Mouse (Mus musculus): Measurements from ENCODE around the gene Rai14. TPM values are rescaled to one million over a fixed set of nuclear protein-coding genes. Genes with fewer than 3 reads are reported as not detected.

Gene Rai14
- total RNA-seq, 2 experiments from 2014 or later = 3.0 to 4.6 TPM

DNA sequence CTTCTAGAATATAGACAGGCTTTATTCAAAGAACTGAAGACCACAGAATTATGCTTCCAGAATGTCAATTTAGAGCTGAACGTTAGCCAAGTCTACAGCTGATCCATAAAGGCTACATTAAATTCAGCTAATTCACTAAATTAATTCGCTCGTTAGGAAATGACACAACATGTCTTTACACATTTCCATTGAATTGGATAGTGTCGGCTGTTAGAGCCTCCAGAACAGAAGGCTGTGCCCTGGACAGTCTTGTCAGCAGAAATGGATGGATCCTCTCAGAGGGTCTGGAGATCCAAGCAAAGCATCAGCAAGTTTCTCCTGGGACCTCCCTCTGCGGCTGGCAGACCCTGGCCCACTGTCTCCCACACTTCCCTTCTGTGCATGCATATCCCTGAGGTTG, 58.3 kb downstream of the Rai14 start:
- intact Hi-C loops (cut with DNase I) = no loop called here
- no peak for DNase-seq

GRCm38 (mm10) chr15:10655151-10655905, 59.1 kb downstream of the Rai14 start:
- DNase-seq = no peak
- intact Hi-C loops (cut with DNase I) = no loop called here

GRCm38 (mm10) chr15:10654696-10655095, 59.7 kb downstream of the Rai14 start:
- intact Hi-C loops (cut with DNase I) = no loop called here
- no peak for DNase-seq

DNA sequence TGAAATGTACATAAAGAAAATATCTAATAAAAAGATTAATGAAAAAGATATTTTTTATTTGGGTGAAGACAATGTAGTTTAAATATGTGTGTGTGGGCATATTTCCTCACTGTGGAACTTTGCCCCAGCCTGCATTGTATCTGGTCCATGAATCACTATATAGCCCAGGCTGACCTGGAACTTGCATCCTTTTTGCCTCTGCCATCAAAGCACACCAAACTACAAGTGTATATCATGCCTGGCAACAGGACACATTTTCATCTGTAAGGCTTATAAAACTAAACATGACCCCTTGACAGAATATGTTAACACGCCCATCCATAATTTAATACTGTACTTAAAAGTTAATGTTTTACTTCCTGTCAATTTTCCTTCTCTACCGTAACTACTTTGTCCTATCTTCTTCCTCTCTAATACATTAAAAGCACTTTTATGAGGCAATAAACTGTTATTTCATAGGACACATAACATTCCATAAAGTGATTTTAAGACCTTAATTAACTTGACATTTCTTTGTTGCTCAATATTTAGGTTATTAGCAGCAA, 61.4 kb downstream of the Rai14 start:
- no peak for DNase-seq
- intact Hi-C loops (cut with DNase I) = no loop called here

- peak; percentile 9 to 17 for DNase-seq
- intact Hi-C loops (cut with DNase I) = no loop called here
These were observed 65.9 kb downstream of the Rai14 start for GRCm38 (mm10) chr15:10648372-10649109.

DNA sequence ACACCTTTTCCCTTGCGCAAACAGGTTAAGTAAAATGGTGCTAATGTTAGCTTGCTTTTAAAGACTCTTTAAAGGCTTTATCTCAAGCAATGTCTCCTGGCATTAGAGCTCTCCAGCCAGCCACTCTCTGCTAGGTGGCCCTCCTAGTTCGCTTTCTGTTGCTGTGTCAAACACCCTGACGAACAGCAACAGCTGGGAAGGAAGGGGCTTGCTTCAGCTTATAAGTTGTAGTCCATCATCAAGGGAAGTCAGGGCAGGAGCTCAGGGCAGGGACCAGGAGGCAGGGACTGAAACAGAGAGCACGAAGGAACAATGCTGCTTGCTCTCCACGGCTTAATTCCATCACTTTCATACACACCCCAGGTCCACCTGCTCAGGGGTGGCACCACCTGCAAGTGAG, 68.1 kb downstream of the Rai14 start:
- intact Hi-C loops (cut with DNase I) = no loop called here
- no peak for DNase-seq

DNA sequence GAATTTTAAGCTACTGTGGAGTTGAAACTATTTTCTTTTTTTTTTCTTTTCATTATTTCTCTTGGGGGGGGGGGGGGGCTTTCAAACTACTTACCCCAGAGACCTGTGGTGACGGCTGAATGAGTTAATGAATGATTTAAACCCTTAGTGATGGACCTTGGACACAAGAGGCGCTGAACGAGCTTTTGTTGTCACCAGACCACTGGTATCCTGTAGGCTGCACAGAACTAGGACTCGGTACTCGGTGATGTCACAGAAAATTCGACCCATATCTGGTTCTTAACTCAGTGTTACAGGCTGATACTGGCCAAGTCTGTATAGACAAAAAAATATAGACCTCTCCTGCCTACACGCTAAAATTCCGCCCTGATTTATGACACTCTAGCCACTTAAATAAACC, 69.3 kb downstream of the Rai14 start:
- no peak for DNase-seq
- intact Hi-C loops (cut with DNase I) = no loop called here

GRCm38 (mm10) chr15:10643819-10644218, 70.6 kb downstream of the Rai14 start:
- intact Hi-C loops (cut with DNase I) = no loop called here
- no peak for DNase-seq

DNA sequence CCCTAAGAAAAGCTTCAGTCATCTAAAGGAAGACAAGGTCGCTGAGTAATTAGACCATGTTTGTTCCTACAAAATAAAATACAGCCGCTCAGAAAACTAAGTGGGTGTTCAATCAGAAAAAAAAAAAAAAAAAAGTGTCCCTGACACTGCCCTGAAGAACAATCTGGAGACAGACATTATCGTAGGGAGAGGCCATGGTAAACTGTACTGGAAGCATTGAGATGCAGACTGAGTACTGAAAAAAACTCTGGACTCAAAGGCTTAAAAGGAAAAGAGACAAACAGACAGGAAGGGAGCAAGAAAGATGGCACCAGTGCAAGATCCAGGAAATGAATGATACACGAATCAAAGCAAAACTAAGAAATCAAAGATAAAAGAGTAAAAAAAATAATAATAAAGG, 71.2 kb downstream of the Rai14 start:
- intact Hi-C loops (cut with DNase I) = no loop called here

GRCm38 (mm10) chr15:10642419-10642818, 72.0 kb downstream of the Rai14 start:
- DNase-seq = no peak
- intact Hi-C loops (cut with DNase I) = no loop called here

More for the DNA sequence above, 71.2 kb downstream of the Rai14 start:
- DNase-seq = no peak

- intact Hi-C loops (cut with DNase I) = no loop called here
- DNase-seq = no peak
These were observed 73.7 kb downstream of the Rai14 start for GRCm38 (mm10) chr15:10640721-10641120.

DNA sequence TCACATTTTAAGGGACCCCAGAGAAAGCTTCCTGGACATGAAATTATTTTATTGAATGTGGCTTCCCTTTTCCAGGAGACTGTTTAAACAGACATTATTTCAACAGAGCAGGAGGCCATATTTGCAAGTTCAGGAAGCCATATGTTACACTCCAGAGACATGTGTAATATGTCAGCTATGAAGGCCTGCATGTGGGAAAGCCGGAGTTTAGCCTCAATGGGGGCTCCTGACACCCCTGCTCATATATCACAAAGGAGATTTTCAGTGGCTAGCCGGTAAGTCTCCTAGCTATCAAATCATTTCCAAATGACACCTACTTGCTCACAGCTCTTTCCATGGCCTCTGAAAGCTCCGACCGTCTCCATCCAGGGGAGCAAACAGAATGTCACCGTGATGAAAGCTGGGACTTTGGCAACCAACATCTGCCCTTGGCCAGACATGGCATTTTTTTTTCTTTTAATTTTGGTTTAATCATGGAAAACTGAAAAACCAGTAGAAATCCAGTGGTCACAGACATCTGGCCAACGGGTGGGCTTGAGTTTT, 77.1 kb downstream of the Rai14 start:
- no peak for DNase-seq
- intact Hi-C loops (cut with DNase I) = no loop called here

GRCm38 (mm10) chr15:10636844-10637243, 77.6 kb downstream of the Rai14 start:
- DNase-seq = no peak
- intact Hi-C loops (cut with DNase I) = no loop called here

- intact Hi-C loops (cut with DNase I) = no loop called here
These were observed 79.3 kb downstream of the Rai14 start for GRCm38 (mm10) chr15:10635121-10635520.

GRCm38 (mm10) chr15:10634176-10634575, 80.2 kb downstream of the Rai14 start:
- no peak for DNase-seq
- intact Hi-C loops (cut with DNase I) = no loop called here

More at GRCm38 (mm10) chr15:10635121-10635520, 79.3 kb downstream of the Rai14 start:
- no peak for DNase-seq

DNA sequence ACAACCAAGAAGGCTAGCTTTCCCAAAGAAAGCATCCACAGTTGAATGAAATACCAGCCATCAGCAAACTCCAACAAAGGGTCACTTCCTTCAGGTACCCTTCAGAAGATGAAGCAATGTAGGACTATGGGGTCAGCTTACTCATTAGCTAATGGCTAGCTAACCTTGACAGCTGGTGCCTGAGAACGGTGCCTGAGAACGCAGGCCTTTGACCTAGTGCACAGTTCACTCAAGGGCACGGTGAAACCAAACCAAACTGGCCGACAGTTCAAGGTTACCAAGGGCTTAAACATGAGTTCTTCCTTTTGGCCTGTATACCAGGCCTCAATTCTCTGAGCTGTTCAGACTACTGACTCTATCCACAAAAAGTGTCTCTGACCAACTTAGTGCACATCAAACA, 81.0 kb downstream of the Rai14 start:
- intact Hi-C loops (cut with DNase I) = no loop called here
- no peak for DNase-seq

- no peak for DNase-seq
- intact Hi-C loops (cut with DNase I) = no loop called here
These were observed 81.8 kb downstream of the Rai14 start for GRCm38 (mm10) chr15:10632581-10632980.

DNA sequence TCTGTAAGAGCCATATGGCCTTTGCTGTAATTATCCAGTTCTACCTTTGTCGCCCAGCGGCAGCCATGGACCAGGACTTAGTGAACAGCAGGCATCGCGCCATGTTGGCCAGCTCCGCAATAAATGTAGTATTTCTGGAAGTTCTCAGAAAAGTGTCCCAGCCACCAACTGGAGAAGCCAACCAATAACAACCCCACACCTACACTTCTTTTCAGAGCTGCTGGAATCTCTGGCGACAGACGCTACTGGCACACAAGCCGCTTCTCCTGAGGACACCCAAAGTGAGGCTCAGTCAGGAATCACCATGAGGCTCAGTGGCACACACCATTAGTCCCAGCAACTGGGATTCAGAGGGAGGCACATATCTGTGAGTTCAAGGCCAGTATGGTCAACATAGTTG, 82.4 kb downstream of the Rai14 start:
- intact Hi-C loops (cut with DNase I) = no loop called here
- DNase-seq = no peak

DNA sequence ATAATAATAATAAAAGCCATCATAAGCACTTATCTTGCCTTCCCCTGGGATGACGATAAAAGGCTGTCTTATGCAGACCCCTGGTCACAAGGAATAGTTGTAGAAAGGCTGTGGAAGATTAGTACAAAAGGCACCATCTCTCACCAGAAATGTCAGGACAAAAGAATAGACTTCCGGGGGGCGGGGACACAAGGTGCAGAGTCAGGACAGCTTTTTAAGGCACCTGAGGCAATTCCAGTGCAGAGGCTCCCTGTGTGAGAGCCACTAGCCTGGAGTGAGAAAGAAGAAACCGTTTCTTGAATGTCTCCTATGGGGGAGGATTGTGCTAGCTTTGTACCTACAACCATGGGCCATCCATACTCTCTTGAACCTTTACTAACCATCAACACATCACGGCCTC, 82.9 kb downstream of the Rai14 start:
- intact Hi-C loops (cut with DNase I) = no loop called here

DNA sequence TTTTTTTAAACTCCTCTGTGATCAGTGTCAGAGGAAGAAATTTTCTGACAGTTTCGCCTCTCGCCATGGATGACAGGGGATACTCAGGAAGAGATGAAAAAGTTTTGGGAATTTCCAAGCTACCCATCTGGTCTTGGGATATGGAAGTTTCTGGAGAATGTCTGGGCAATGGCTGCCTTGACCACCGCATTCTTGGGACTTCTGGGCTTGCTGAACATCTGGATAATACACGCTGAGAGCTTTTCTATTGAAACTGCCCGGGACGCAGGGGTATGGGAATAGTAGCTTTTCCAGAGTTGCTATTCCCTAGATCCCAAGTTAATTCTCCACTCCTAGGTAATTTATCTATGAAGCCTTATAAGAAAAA, 85.5 kb downstream of the Rai14 start:
- no peak for DNase-seq
- intact Hi-C loops (cut with DNase I) = no loop called here

More for the DNA sequence above, 82.9 kb downstream of the Rai14 start:
- no peak for DNase-seq

DNA sequence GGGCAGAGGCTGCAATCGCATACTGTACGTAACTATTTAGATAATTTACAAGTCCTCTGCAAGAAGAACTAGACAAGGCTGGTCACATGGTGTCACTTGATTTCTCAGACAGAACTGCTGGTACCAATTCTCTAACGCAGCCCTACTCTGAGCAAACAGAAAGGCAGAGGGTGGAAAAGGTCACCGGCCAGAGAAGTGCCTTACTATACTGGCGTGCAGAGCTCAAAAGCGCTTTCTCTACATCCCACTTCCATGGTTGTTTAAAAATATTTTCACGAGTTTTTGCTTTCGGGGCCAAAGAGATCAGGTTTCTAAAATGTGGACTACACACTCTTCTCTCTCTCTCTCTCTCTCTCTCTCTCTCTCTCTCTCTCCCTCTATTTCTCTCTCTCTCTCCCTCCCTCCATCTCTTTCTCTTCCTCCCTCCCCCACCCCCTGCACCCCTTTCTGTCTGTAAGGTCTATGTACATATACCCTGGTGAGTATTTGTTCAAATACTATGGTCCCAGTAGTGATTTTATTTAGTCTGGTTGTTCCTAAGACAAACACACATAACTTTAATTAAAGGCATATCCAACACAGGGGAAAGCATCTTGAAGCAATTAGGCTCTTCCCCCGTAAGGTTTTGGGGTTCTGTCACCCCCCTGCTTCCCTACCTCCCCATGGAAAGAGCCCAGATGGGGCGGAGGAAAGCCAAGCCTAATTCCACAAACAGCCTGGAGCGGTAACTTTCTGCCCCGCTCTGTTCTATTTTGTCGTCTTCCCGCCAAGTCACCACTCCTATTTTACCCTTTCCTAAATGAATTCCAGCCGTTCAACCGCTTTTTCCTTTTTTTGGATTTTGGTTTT, 86.1 kb downstream of the Rai14 start:
- intact Hi-C loops (cut with DNase I) = no loop called here
- DNase-seq = no peak

Measured in heart, postnatal 36 days (tissue).